Mouse (Mus musculus) small intestine, adult 2 months (tissue): ENCODE measurements around the gene Klhdc7a.

Experiments
- CTCF ChIP-seq: fragments of 200-500 bp; IDR thresholded peaks from 2 replicates; pipeline ENCODE4 v1.5.1; 2012; ENCODE audit warnings: low read depth, mild to moderate bottlenecking, control low read depth, inconsistent platforms, low read length, moderate library complexity, mixed read lengths; ENCODE audit not compliant: insufficient replicate concordance, insufficient read length; ENCODE audit errors: extremely low read depth
- POLR2A ChIP-seq: fragments of 200-500 bp; IDR thresholded peaks from 2 replicates; pipeline ENCODE4 v1.6.1; 2012; ENCODE audit warnings: low read depth, mild to moderate bottlenecking, control low read depth, inconsistent platforms, low read length, moderate library complexity

GRCm38 (mm10) chr4:140002069-140002468 lies 34.2 kb upstream of the Klhdc7a start:
- TF ChIP-seq CTCF (no peak), POLR2A (no peak)
